Mouse (Mus musculus) lung, adult 18-20 months (tissue): ENCODE measurements around the gene Adh1.
A peak's percentile ranks its signal among the peaks of the same experiment; 100 is the strongest.

Source experiments
- DNase-seq, 2 experiments: peaks; one replicate each; pipeline ENCODE4 v3.0.0; 2022; ENCODE audit warnings: mixed read lengths in 2 of 2

The Adh1 gene

GRCm38 (mm10) chr3:138260721-138261669 lies at the start of gene Adh1:
Adh1 (plus strand) TSS chr3:138260991.
- peak in 1 of 2 experiments; percentile 14 for DNase-seq

GRCm38 (mm10) chr3:138212431-138212951 lies 48.3 kb upstream of the Adh1 start:
- DNase-seq, result no peak

GRCm38 (mm10) chr3:138215395-138215989 lies 45.3 kb upstream of the Adh1 start:
- no peak for DNase-seq

GRCm38 (mm10) chr3:138216091-138216490 lies 44.7 kb upstream of the Adh1 start:
- DNase-seq, result peak; percentile 30 to 45

- no peak for DNase-seq
Measured at GRCm38 (mm10) chr3:138217631-138218264, 43.0 kb upstream of the Adh1 start, which contains the start of gene Adh7. Adh7 (plus strand) TSS chr3:138217760.

GRCm38 (mm10) chr3:138221116-138221515 lies 39.7 kb upstream of the Adh1 start:
- DNase-seq, result no peak

GRCm38 (mm10) chr3:138222511-138222910 lies 38.3 kb upstream of the Adh1 start:
- no peak for DNase-seq

GRCm38 (mm10) chr3:138222952-138223351 lies 37.8 kb upstream of the Adh1 start:
- DNase-seq, result peak; percentile 31 to 76

GRCm38 (mm10) chr3:138224363-138224954 lies 36.3 kb upstream of the Adh1 start:
- DNase-seq, result no peak

- no peak for DNase-seq
Measured at GRCm38 (mm10) chr3:138225331-138225730, 35.5 kb upstream of the Adh1 start.

GRCm38 (mm10) chr3:138225853-138226252 lies 34.9 kb upstream of the Adh1 start:
- DNase-seq, result peak in 1 of 2 experiments; percentile 45

GRCm38 (mm10) chr3:138226476-138226875 lies 34.3 kb upstream of the Adh1 start:
- no peak for DNase-seq

- DNase-seq, result no peak
Measured at GRCm38 (mm10) chr3:138227082-138227481, 33.7 kb upstream of the Adh1 start.

GRCm38 (mm10) chr3:138227782-138228181 lies 33.0 kb upstream of the Adh1 start:
- DNase-seq, result no peak

GRCm38 (mm10) chr3:138229448-138229847 lies 31.3 kb upstream of the Adh1 start:
- DNase-seq, result no peak

- no peak for DNase-seq
Measured at GRCm38 (mm10) chr3:138230266-138230665, 30.5 kb upstream of the Adh1 start.

GRCm38 (mm10) chr3:138231531-138231930 lies 29.3 kb upstream of the Adh1 start:
- DNase-seq, result no peak

GRCm38 (mm10) chr3:138236546-138237163 lies 24.1 kb upstream of the Adh1 start:
- no peak for DNase-seq

GRCm38 (mm10) chr3:138238046-138238445 lies 22.7 kb upstream of the Adh1 start:
- DNase-seq, result no peak

- no peak for DNase-seq
Measured at GRCm38 (mm10) chr3:138239461-138239860, 21.3 kb upstream of the Adh1 start.

GRCm38 (mm10) chr3:138240411-138240810 lies 20.4 kb upstream of the Adh1 start:
- no peak for DNase-seq

- no peak for DNase-seq
Measured at GRCm38 (mm10) chr3:138240942-138241341, 19.8 kb upstream of the Adh1 start.
